Mouse (Mus musculus) CD8-positive naive resting alpha-beta T cell, adult 2 months (primary cell): Measurements from ENCODE around the gene Plxnd1.

ENCODE experiments used
- DNase-seq, 2 experiments: peaks; one replicate each; pipeline ENCODE4 v3.0.0; 2022; ENCODE audit warnings: low read depth in 2 of 2, low spot score in 2 of 2

Gene Plxnd1

GRCm38 (mm10) chr6:115958445-115958844 lies 36.4 kb downstream of the Plxnd1 start:
- no peak for DNase-seq

- DNase-seq: no peak
Measured at GRCm38 (mm10) chr6:115957681-115958080, 37.1 kb downstream of the Plxnd1 start.

- no peak for DNase-seq
Measured at GRCm38 (mm10) chr6:115956922-115957601, 37.7 kb downstream of the Plxnd1 start.

- DNase-seq: no peak
Measured at GRCm38 (mm10) chr6:115956418-115956921, 38.3 kb downstream of the Plxnd1 start.

- DNase-seq: no peak
Measured at GRCm38 (mm10) chr6:115955664-115956063, 39.1 kb downstream of the Plxnd1 start.

- no peak for DNase-seq
Measured at GRCm38 (mm10) chr6:115955169-115955568, 39.6 kb downstream of the Plxnd1 start.

- no peak for DNase-seq
Measured at GRCm38 (mm10) chr6:115954506-115955074, 40.2 kb downstream of the Plxnd1 start.

- no peak for DNase-seq
Measured at GRCm38 (mm10) chr6:115946389-115946788, 48.4 kb downstream of the Plxnd1 start.

GRCm38 (mm10) chr6:115945633-115946032 lies 49.2 kb downstream of the Plxnd1 start:
- no peak for DNase-seq

- no peak for DNase-seq
Measured at GRCm38 (mm10) chr6:115944638-115945037, 50.2 kb downstream of the Plxnd1 start, which contains the start of gene H1foo. H1foo (plus strand) TSS chr6:115944938.

- DNase-seq: no peak
Measured at GRCm38 (mm10) chr6:115943498-115944427, 51.0 kb downstream of the Plxnd1 start.

- no peak for DNase-seq
Measured at GRCm38 (mm10) chr6:115941128-115941527, 53.7 kb downstream of the Plxnd1 start.

- no peak for DNase-seq
Measured at GRCm38 (mm10) chr6:115940603-115941002, 54.2 kb downstream of the Plxnd1 start.

GRCm38 (mm10) chr6:115938798-115939197 lies 56.0 kb downstream of the Plxnd1 start:
- DNase-seq: no peak

GRCm38 (mm10) chr6:115938011-115938410 lies 56.8 kb downstream of the Plxnd1 start:
- DNase-seq: no peak

- no peak for DNase-seq
Measured at GRCm38 (mm10) chr6:115935544-115935943, 59.3 kb downstream of the Plxnd1 start.

GRCm38 (mm10) chr6:115932391-115932790 lies 62.4 kb downstream of the Plxnd1 start:
- DNase-seq: no peak

- DNase-seq: no peak
Measured at GRCm38 (mm10) chr6:115931639-115932038, 63.2 kb downstream of the Plxnd1 start, which contains the start of gene Rho. Rho (plus strand) TSS chr6:115931748.

- no peak for DNase-seq
Measured at GRCm38 (mm10) chr6:115930018-115930417, 64.8 kb downstream of the Plxnd1 start.

GRCm38 (mm10) chr6:115927292-115928242 lies 67.2 kb downstream of the Plxnd1 start:
- DNase-seq: no peak
